Mouse (Mus musculus): ENCODE data around the gene Mtx2.

The Mtx2 gene

GRCm38 (mm10) chr2:74917880-74918537 lies 92.4 kb downstream of the Mtx2 start:
- no peak for DNase-seq (ENCODE audit: low read depth, low spot score)

- DNase-seq (ENCODE audit: low read depth, low spot score) = no peak
Observed at GRCm38 (mm10) chr2:74925968-74926814, 100.6 kb downstream of the Mtx2 start.

All from R1 (cell line).